Mouse (Mus musculus) retina, adult 2 months (tissue): ENCODE measurements around the gene Gsap.
A peak's percentile ranks its signal among the peaks of the same experiment; 100 is the strongest.
"Not testable (repeated sequence)": the region's sequence is repeated elsewhere in the genome, so short reads cannot be mapped to it uniquely, and the experiment has no call there.

Experiments used
- DNase-seq: peaks from one replicate; pipeline ENCODE4 v3.0.0-alpha.2; 2012; ENCODE audit warnings: low read depth, low spot score

Gene Gsap

DNA sequence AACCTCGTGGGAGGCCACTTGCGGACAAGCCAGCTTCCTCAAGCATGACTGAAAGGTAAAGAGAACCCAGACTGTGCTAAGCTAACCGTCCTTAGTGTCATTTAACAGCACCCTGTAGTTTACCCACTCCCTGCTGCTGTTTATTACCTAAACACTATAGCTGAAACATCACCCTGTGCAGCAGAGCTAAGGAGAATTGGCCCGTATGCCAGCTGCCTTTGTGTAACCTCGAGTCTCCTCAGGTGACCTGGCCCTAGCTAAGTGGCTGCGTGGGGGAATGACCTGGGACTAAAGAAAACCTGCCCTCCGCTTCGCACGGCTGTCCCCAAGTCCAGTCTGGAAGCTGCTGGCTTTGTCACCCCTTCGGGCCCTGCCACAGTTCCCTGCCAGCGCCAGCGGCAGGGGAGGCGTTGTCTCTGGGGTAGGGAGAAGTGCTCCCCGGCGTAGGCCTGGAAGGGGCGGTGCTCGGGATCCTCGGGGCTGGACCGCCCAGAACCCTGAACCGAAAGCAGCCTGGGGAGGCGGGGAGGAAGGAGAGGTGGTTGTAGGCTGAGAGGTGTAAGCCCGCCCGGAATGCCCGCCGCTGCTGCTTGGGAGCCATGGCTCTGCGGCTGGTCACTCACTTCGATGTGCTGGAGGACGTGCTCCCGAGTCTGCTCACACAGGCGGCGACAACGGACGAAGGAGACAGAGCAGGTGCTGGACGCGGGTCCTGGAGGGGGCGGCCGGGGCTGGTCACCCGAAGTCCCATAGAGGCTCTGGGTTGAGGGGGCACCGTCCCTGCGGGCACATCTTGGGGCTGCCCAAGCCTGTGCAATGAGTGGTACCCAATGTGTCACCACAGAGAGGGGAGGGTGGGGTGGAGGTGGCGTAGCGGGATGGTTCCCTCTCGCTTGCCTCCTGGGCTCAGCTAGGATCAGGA is at the start of gene Gsap:
TSS of gene Gsap (plus strand) at position 492 of the 922 bp plus-strand sequence.
- DNase-seq: peak; percentile 16

DNA sequence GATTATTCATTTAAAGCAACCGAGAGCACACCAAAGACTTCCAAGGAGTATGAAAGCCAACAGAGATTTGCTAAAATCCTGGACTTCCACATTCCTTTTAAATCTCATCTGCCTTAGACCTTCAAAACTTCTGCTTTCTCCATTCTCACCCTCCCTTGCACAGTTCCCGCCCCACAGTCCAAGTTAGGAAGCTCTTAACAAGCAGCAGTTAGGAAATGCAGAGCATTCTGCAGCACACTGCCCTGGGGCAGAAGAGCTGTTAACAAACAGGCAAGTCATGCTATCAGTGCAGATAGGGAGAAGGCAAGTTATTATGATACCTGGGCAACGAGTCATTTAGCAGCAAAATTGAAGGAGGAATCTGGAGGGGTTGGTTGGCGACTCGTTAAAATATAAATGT is 49.5 kb upstream of the Gsap start:
- no peak for DNase-seq

DNA sequence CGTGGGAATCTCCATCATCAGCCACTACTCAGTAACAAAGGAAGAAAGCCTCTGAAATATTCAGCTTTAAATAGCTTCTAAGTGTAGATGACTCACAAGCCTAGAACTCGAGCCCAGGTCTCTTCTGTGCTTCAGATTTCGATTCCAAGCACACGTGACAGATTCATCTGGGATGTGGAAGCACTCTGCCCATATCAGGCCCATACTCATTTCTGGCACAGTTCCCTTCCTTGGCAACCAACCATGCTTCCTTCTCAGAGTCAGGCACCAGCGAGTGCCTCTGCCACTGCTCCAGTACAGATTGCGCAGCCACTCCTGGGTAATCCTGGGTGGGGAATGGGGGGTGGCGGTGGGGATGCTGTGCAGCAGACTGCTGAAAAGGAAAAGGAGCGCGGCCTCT is 46.5 kb upstream of the Gsap start:
- no peak for DNase-seq

DNA sequence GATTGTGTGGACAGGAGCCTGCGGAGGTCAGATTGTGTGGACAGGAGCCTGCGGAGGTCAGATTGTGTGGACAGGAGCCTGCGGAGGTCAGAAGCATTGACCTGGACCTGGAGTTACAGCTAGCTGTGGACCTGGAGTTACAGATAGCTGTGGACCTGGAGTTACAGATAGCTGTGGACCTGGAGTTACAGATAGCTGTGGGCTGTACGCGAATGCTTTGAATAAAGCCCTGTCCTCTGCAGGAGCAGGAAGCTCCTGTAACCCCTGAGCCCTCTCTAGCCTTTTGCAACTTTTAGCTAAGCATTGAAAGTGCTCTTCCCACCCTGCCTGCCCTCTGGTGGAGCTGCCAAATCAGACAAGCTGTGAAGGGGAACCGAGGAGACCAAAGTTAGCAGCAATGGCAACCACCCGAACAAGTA is 44.9 kb upstream of the Gsap start:
- DNase-seq: not testable (repeated sequence)

DNA sequence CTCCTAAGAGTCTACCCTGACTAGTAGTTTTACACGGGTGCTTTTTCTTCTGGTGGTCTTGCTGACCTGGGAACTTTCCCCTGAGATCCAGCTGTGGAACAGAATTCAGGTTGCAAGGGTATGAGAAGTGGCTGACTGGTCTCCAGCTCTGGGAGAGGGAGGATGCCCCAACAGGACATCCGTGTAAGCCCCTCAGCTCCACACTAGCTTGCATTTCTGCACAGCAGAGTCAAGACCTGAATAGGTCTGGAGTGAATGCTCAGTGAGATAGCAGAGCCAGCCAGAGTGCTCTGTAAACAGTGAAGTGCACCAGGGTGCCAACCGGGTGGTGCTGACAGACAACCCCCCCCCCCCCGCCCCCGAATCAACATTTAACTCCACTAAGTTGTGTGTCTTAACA is 44.4 kb upstream of the Gsap start:
- DNase-seq: no peak

DNA sequence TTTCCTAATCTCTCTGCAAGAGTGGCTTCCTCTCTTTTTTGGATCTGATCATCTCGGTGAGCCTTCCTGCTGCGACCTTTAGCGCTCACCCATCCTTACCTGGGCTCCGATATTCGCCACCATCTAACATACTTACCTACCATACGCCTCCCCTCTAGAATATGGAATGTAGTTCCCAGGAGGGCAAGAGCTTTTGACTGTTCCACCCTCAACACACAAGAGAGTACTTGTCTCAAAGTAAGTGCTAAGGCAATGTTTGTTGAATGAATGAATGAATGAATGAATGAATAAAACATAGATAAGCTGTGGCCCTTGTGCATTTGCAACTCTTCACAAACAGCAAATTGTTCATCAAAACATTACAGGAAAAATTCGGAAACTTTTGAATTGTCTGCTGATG is 43.0 kb upstream of the Gsap start:
- DNase-seq: no peak

DNA sequence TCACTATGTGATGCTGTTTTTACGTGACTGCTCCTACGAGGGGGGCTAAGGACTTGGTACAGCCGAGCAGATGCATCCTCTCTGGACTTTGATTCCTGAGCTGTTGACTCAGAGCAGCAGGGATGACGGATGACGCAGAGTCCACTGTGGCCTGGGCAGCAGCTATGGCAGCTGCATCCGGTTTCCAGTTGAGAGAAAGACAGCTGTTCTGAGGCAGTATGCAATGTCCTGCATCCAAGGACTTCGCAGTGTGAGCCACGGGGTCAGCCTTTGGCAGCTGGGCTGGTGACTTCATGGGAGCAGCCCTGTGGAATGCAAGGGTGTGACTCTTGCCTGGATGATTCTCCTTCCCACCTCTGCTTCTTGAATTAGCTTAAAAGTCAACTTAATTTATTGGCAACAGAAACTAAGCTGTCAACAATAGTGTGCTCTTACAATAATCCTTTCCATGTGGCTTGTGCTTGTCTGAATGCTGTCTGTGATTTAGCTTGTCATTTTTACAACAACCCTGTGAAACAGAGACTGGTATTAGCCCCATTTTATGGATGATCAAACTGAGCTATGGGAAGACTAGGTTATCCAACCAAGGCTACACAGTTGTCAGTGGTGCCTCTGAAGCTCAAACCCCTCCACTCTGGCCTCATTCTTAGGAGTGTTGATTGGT is 41.4 kb upstream of the Gsap start:
- DNase-seq: no peak

DNA sequence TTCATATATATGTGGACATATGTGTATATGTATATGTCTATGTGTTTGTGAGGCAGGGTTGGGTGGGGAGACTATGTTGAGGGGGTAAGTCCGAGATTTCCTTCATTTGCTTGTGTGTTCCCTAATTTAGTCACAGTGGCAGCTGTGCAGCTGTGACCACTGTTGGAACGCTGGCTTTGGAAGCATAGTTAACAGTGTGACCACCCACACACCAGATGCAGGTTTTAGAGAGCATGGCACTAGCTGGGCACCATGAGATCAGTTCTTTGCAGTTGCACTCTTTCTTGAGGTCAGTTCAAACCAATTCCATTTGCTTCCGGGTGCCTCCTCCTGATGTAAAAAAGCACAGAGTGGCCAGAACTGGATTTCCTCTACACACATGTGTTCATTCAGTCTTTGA is 37.7 kb upstream of the Gsap start:
- DNase-seq: no peak

DNA sequence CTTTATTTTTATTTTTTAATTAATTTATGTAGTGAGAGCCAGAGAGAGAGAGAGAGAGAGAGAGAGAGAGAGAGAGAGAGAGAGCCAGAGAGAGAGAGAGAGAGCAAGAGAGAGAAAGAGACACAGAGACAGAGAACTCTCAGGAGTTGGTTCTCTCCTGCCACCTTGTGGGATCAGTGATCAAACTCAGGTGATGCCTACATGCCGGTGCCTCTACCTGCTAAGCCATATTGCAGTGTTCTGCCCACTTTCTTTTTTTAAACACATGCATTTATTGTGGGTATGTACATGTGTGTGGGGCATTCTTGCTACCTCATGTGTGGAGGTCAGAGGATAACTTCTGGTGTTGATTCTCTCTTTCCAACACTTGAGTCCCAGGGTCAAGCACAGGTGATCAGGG is 32.4 kb upstream of the Gsap start:
- DNase-seq: no peak

DNA sequence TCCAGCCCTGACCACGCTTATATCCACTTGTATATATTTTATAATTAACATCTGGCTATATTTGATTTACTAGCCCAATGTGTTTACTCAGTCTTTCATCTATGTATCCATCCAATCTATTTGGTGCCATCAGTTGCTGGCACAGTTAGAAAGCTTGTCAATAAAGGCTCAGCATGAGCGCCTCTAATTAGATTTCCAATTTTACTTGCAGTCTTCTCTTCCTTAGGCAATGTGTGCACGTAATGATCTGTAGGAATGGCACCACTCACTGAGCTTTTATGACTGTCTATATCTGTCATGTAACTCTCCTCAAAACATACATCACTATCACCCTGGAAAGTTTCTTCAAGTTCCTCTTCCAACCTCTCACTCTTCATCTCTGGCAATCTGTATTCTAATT is 29.3 kb upstream of the Gsap start:
- DNase-seq: no peak

DNA sequence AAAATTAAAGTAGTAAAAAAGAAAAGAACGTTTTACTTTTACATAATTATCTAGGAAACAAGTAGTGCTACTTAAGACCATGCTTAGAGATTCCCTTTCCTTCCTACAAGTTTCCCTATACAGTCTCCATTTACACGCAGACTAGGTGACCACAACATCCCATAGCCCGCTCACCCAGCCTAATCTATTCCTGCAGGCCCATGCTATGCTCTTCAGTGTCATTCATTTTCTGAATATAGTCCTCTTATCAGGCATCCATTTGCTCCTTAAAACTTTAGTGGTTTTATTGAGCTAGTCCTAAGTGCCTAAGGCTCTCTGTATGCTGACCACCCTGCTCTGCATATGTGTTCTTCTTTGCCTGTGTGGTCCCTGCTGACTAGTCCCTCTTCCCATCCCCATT is 26.5 kb upstream of the Gsap start:
- no peak for DNase-seq

DNA sequence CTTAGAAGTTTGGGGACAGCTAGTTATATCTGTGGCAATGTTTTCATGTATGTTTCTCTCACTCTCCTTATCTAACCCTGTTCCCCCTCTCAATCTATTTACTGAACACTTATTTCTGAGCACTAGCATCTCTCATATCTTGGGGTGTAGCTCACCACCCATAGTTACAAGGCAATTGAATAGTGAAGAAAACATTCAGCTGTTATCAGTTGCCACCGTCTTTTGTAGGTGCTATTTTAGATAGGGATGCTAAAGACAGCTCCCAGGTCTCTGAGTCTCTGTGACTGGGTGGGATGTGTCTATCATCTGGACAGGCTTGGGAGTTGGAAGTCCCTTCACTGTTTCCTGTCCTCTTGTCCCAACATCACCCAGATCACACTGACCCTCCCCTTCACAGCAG is 25.3 kb upstream of the Gsap start:
- DNase-seq: no peak

DNA sequence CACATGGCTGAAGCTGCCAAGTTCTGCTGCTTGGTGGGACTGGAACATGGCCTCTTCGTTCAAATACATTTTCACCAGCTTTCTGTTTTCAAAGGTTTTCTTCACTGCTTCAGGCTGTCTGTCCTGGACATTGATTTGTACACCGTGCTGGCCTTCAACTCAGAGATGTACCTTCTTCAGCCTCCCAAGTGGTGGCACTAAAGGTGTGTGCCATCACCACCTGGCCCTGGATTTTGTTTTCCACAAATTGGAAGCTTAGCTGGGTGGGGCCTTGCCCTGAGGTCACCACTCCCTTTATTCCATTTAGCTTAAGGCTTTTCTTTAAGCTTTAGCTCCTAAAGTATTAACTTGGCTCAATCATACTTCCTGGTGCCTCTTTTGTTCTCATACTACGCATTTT is 22.6 kb upstream of the Gsap start:
- no peak for DNase-seq

DNA sequence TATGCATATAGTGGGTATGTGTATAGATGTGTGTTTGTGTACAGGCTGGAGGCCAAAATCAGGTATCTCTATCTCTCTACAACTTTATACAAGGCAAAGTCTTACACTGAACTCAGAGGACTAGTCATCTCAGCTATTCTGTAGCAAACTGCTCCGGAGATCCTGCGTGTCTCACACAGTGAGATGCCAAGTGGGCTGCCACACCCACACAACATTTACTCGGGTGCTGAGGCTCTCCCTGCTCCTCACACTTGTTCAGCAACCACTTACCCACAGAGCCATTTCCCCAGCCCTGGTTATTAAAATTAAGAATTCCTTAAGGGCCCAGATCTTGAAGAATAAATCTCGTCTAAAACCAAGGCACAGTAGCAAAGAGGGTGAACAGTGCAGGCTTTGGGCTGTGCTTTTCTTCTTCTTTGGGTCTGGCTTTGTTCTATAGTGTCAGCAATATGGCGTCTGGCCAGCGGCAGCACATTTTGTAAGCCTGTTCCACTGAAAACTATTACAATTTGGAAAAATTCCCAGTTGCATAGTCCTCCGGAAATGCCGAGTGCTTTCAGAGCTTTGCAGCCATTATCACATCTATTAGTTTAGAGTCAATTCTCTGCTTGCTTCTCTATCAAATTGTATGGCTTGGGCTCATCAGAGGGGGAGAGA is 17.2 kb upstream of the Gsap start:
- DNase-seq: no peak

DNA sequence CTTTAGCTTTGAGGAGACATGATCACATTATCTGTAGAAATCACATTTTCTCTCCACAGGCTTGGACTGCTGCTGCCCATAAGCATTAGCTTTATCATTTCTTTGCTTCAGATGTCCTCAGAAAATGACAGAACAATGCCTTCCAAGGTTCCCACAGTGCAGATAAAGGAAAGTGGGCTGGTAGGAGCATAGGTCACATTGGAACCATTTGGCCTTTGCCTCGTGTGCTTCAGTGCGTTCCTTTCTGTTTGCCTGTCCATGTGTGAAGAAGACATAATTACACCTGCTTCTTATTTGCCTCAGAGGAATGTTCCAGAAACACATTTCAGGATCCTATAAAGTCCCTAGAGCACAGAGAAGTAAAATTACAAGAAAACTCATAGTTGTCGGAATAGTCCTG is 16.7 kb upstream of the Gsap start:
- DNase-seq: no peak

DNA sequence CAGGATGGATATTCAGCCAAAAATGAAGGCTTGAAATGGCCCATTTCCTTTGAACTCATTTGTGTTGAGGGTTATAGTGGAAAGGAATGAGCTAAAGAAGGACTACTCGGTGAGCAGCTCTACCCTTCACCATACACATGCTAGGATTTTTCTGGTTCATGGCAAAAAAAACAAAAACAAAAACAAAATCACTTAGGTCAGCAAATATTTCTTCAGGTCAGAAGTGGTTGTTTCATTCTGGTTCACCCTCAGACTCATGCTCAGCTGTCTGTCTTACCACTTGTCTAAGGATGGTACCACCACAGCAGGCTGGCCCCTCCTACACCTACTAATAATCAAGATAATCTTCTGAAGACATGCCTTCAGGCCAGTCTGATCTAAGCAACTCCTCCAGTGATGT is 16.2 kb upstream of the Gsap start:
- DNase-seq: no peak

DNA sequence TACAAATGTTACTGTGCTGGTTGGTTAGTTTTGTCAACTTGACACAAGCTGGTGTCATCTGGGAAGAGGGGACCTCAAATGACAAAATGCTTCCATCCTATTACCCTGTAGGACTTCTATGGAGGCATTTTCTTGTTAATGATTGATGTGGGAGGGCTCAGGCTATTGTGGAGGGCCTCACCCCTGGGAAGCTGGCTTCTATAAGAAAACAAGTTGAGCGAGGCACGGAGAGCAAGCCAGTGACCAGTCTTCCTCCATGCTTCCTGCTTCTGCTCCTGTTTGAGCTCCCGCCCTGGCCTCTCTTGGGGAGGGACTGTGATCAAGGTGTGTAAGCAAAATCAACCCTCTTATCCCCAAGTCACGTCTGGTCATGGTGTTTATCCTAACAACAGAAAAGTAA is 15.6 kb upstream of the Gsap start:
- DNase-seq: no peak

DNA sequence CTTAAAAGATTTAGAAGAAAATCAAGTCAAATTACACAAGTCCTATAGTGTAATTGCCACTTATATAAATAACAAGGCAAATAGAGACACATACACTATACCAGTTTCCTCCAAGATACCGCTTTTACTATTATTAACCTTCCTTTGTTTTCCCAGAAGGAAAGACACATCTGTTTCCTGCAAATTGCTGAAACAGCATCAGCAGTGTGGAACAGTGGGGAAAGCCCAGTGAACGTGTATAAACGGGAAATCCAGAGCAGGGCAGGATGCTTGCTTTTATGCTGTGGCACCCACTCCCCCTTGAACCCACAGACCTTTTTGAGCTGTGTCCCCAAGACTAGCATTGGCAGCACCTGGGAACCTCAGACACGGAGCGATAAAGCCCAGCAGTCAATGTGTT is 15.2 kb upstream of the Gsap start:
- DNase-seq: no peak

DNA sequence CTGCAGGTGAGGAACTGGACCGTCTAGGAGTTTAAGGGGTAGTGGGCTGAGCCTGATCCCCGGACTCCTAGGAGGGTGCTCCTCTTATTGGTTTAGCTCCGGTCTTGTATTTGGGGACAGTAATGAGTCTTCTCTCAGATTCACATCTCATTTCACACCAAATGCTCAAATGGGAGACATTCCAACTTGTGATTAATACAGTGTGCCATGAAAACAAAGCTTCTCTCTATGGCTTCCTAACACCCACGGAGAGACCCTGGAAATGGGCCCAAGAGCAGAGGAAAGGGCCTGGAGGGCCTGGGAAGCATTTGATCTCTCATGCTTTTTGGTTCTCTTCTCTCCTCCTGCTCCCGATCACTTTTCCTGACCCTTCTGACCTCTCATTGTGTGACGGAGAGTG is 14.7 kb upstream of the Gsap start:
- DNase-seq: no peak

DNA sequence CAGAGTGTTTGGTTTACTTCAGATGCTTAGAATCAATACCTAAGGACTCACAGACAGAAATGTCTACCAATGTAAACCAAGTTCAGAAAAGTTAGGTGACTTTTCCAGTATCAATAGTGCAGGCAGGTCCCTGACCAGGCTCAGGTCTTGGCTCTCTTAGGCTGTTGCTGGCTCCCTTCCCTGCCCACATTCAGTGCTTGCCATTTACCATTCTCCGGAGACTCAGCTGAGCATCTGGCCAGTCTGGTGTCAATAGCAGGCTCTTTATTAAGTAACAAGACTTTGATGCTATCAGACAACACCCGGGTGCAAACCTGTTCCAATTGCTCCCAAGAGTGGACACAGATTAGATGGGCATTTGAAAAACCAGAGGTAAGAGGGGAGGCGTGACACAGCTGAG is 13.7 kb upstream of the Gsap start:
- DNase-seq: no peak

DNA sequence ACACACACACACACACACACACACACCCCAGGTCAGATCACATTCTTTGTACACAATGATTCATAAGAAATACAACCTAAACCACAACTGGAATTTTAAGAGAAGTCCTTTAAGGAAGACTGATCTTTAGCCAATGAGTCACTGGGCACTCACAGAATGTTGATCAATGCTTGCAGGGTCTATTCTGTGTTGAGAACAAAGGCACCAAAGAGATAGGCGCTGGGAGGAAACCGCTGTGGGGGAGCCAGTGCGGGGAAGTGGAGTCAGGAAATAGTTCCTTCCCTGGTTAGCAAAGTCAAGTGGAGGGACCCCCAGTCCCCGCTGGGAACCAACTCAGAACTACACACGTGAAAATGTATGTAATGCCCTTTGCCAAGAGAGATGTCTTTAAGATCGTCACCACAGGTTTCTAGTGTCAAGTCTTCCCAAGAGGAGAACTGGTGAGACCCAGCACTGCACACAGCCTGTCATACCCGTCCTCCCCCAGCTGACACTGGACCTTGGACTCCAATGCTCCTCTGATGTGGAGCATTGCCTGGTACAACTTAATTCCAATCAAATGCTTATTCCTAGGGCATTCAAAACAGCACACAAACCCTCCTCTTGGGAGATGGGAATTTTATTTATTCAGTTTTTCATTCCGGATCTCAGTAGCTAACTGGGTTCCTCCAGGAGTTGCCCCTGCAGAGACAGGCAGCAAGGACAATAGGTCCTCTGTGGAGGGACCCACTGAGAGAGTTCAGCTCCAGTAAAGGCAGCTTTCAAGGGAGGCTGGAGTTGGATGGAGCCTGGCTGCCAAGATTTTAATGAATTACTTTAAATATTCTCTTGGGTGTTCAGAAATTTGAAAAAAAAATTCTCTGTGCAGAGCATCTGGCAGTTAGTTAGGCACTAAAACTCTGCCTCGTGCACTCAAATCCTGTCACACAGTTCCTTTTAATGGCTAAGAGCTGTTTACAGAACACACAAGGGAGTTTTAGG is 10.6 kb upstream of the Gsap start:
- DNase-seq: no peak

DNA sequence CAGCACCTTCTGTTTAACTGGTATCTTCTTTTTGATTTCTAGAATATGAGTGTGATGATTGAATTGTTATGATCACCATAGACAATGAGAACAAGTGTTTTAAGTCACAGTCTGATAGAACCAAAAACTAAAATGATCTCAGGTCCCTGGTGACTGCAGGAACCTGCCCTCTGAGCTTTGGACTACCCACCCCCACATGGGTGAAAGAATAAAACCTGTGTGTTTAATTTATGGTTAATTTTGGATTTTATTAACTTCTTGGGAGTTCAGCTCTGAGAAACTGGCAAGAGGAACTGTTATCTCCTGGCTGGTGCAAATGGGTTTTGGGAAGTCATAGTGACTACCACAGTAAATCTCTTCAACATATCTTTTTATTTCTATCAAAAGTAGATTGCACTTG is 6.6 kb upstream of the Gsap start:
- no peak for DNase-seq
